Mouse (Mus musculus) subcutaneous adipose tissue, adult 2 months (tissue): ENCODE results near the gene Cchcr1. TPM values are rescaled to one million over a fixed set of nuclear protein-coding genes. Genes with fewer than 3 reads are reported as not detected.

Experiments
- polyA plus RNA-seq: library from polyadenylated mRNA; depleted of rRNA; stranded (reverse); fragments of >200 nt; gene quantifications from 2 replicates; pipeline ENCODE4 v1.2.3, GENCODE M21; 2012; ENCODE audit warnings: low replicate concordance; rRNA removed

Gene Cchcr1
- 6.8 and 16.7 TPM in 2 replicates for polyA plus RNA-seq

GRCm38 (mm10) chr17:35516652-35517500 is at the start of gene Cchcr1, which contains the start of gene Tcf19:
TSS of gene Cchcr1 (plus strand) at chr17:35517100.
TSS of gene Tcf19 (minus strand) at chr17:35516824.

GRCm38 (mm10) chr17:35469842-35470751 is 46.8 kb upstream of the Cchcr1 start, which contains the start of gene H2-Q10:
TSS of gene H2-Q10 (plus strand) at chr17:35470089.

GRCm38 (mm10) chr17:35505776-35506175 is 11.1 kb upstream of the Cchcr1 start, which contains the start of gene Pou5f1:
TSS of gene Pou5f1 (plus strand) at chr17:35506018.

GRCm38 (mm10) chr17:35532901-35533300 is 16.0 kb downstream of the Cchcr1 start, which contains the start of gene Psors1c2:
TSS of gene Psors1c2 (plus strand) at chr17:35533201.

GRCm38 (mm10) chr17:35551881-35552414 is 35.0 kb downstream of the Cchcr1 start, which contains the start of gene Cdsn:
TSS of gene Cdsn (plus strand) at chr17:35552128.

GRCm38 (mm10) chr17:35567150-35567549 is 50.2 kb downstream of the Cchcr1 start, which contains the start of gene 2300002M23Rik:
TSS of gene 2300002M23Rik (plus strand) at chr17:35567450.

Other genes with a start within 250 kb of the Cchcr1 start
- gene H2-Q1, start 196.7 kb upstream of the Cchcr1 start, polyA plus RNA-seq, result not detected in 2 replicates
- gene H2-Q2, start 174.9 kb upstream of the Cchcr1 start, polyA plus RNA-seq, result 2.4 TPM in 1 of 2 replicates, not detected in the other
- 120 and 169 TPM in 2 replicates for gene H2-Q4, start 137.5 kb upstream of the Cchcr1 start, polyA plus RNA-seq
- 60.7 and 141 TPM in 2 replicates for gene H2-Q6, start 92.2 kb upstream of the Cchcr1 start, polyA plus RNA-seq
- 158 and 289 TPM in 2 replicates for gene H2-Q7, start 77.9 kb upstream of the Cchcr1 start, polyA plus RNA-seq
- 49.0 and 72.7 TPM in 2 replicates for gene H2-Q10, start 47.0 kb upstream of the Cchcr1 start, polyA plus RNA-seq
- not detected in 2 replicates for gene Pou5f1, start 11.1 kb upstream of the Cchcr1 start, polyA plus RNA-seq
- gene Tcf19, start 276 bp upstream of the Cchcr1 start, polyA plus RNA-seq, result 10.9 and 20.8 TPM in 2 replicates
- gene Psors1c2, start 16.1 kb downstream of the Cchcr1 start, polyA plus RNA-seq, result 0.72 TPM in 1 of 2 replicates, not detected in the other
- gene Cdsn, start 35.0 kb downstream of the Cchcr1 start, polyA plus RNA-seq, result 40.1 and 114 TPM in 2 replicates
- not detected in 2 replicates for gene 2300002M23Rik, start 50.4 kb downstream of the Cchcr1 start, polyA plus RNA-seq
- not detected in 2 replicates for gene Sfta2, start 84.4 kb downstream of the Cchcr1 start, polyA plus RNA-seq
- gene Gm9573, start 109.5 kb downstream of the Cchcr1 start, polyA plus RNA-seq, result 0.05 TPM in 1 of 2 replicates, not detected in the other
- 0.04 and 0.19 TPM in 2 replicates for gene Mucl3, start 126.6 kb downstream of the Cchcr1 start, polyA plus RNA-seq
- gene Vars2, start 150.5 kb downstream of the Cchcr1 start, polyA plus RNA-seq, result 21.8 and 47.6 TPM in 2 replicates
- gene Gtf2h4, start 156.6 kb downstream of the Cchcr1 start, polyA plus RNA-seq, result 25.6 and 38.5 TPM in 2 replicates
- gene Ddr1, start 187.5 kb downstream of the Cchcr1 start, polyA plus RNA-seq, result 44.4 and 64.0 TPM in 2 replicates